Mouse (Mus musculus) heart, embryonic 14.5 days (tissue): ENCODE data around the gene Agtpbp1. TPM values are rescaled to one million over a fixed set of nuclear protein-coding genes. Genes with fewer than 3 reads are reported as not detected.

ENCODE experiments used
- ATAC-seq: fragments of 200-750 bp; cut with Nextera tagmentation; 2 replicates; pipeline ENCODE4 v1.8.0; 2017; ENCODE audit warnings: low read depth, moderate TSS enrichment; ENCODE audit not compliant: insufficient number of reproducible peaks, insufficient read depth, low FRiP score
- H3K27ac ChIP-seq, 2 experiments: fragments of 200-500 bp in 1 of 2; fragments of 300-500 bp in 1 of 2; sonication (generic) in 1 of 2; replicated peaks in 1 of 2; 2 replicates each; pipeline ENCODE4 v1.5.1; 2012 to 2014; ENCODE audit warnings: low read depth in 2 of 2, low read length in 2 of 2, control low read depth in 1 of 2, mild to moderate bottlenecking in 1 of 2, mixed read lengths in 1 of 2; ENCODE audit not compliant: control insufficient read depth in 1 of 2, insufficient read depth in 1 of 2
- H3K27me3 ChIP-seq: fragments of 300-500 bp; sonication (generic); 2 replicates; pipeline ENCODE4 v1.6.1; 2014; ENCODE audit warnings: mild to moderate bottlenecking, low read length, control low read depth; ENCODE audit not compliant: control insufficient read depth, insufficient read depth
- H3K36me3 ChIP-seq: fragments of 300-500 bp; sonication (generic); 2 replicates; pipeline ENCODE4 v1.6.1; 2014; ENCODE audit warnings: mild to moderate bottlenecking, control low read depth, low read length, mixed read lengths; ENCODE audit not compliant: control insufficient read depth, insufficient read depth
- H3K4me1 ChIP-seq, 2 experiments: fragments of 200-500 bp in 1 of 2; fragments of 300-500 bp in 1 of 2; sonication (generic) in 1 of 2; 2 replicates each; pipeline ENCODE4 v1.6.1; 2012 to 2014; ENCODE audit warnings: low read length in 2 of 2, control low read depth in 1 of 2, mixed read lengths in 1 of 2; ENCODE audit not compliant: control insufficient read depth in 2 of 2, insufficient read depth in 2 of 2
- H3K4me2 ChIP-seq: fragments of 300-500 bp; sonication (generic); 2 replicates; pipeline ENCODE4 v1.6.1; 2014; ENCODE audit warnings: mild to moderate bottlenecking, low read length
- H3K4me3 ChIP-seq, 2 experiments: fragments of 200-500 bp in 1 of 2; fragments of 300-500 bp in 1 of 2; sonication (generic) in 1 of 2; 2 replicates each; pipeline ENCODE4 v1.5.1; 2012 to 2014; ENCODE audit warnings: low read length in 2 of 2, mild to moderate bottlenecking in 2 of 2, control low read depth in 1 of 2, low read depth in 1 of 2, moderate library complexity in 1 of 2; ENCODE audit not compliant: control insufficient read depth in 1 of 2, insufficient read depth in 1 of 2
- H3K9ac ChIP-seq: fragments of 300-500 bp; sonication (generic); 2 replicates; pipeline ENCODE4 v1.6.1; 2014; ENCODE audit warnings: mild to moderate bottlenecking, low read length
- H3K9me3 ChIP-seq: fragments of 300-500 bp; sonication (generic); 2 replicates; pipeline ENCODE4 v1.6.1; 2016; ENCODE audit warnings: low read length, control low read depth; ENCODE audit not compliant: control insufficient read depth
- WGBS: fragments of 180-500 bp; shearing (Covaris S2); extraction: QIAGEN DNeasy Blood & Tissue Kit; methylation state at CpG from one replicate; pipeline ENCODE4 v1.1.7; 2014; 5-methylcytosine and 5-hydroxymethylcytosine counted together
- polyA plus RNA-seq: library from polyadenylated mRNA; unstranded; fragments of >200 nt; fragmentation: Nextera tagmentation; extraction: Ambion mirVana; gene quantifications from 2 replicates; pipeline ENCODE4 v1.2.1, GENCODE M21; 2014

Gene Agtpbp1
- polyA plus RNA-seq, 1 experiment from 2014 or later: 15.1 TPM

GRCm38 (mm10) chr13:59533331-59533730 lies 51.7 kb downstream of the Agtpbp1 start:
- Histone ChIP-seq H3K4me1 (no peaks in the 10 kb centered on the region), H3K9me3 (no peaks in the 10 kb centered on the region), H3K27ac (no peak overlapping the region), H3K4me2 (no peak overlapping the region), H3K36me3 (peaks cover 22% of the 10 kb centered on the region), H3K4me3 (no peak overlapping the region), H3K9ac (no peak overlapping the region), H3K27me3 (no peaks in the 10 kb centered on the region)
- WGBS: 72% methylated on average over 6 of the region's 6 CpGs
- no peak for ATAC-seq

GRCm38 (mm10) chr13:59531203-59531602 lies 53.8 kb downstream of the Agtpbp1 start:
- WGBS: 53% methylated on average over 2 of the region's 2 CpGs
- Histone ChIP-seq H3K9me3 (no peaks in the 10 kb centered on the region), H3K4me3 (no peak overlapping the region), H3K27me3 (no peaks in the 10 kb centered on the region), H3K36me3 (peaks cover 42% of the 10 kb centered on the region), H3K4me2 (no peak overlapping the region), H3K9ac (no peak overlapping the region), H3K27ac (no peak overlapping the region), H3K4me1 (no peaks in the 10 kb centered on the region)
- no peak for ATAC-seq

- no peak overlapping the region for H3K4me3 ChIP-seq
- H3K4me2 ChIP-seq: no peak overlapping the region
- H3K27ac ChIP-seq: no peak overlapping the region
- no peaks in the 10 kb centered on the region for H3K27me3 ChIP-seq
- H3K4me1 ChIP-seq: no peaks in the 10 kb centered on the region
- no peaks in the 10 kb centered on the region for H3K9me3 ChIP-seq
- H3K9ac ChIP-seq: no peak overlapping the region
- peaks cover 40% of the 10 kb centered on the region for H3K36me3 ChIP-seq
- no peak for ATAC-seq
- 90% methylated on average over 8 of the region's 8 CpGs for WGBS
Observed at GRCm38 (mm10) chr13:59530491-59530890, 54.5 kb downstream of the Agtpbp1 start.

- H3K36me3 ChIP-seq: peaks cover 22% of the 10 kb centered on the region; the same call in 1 of the 2 replicates
- no peak for ATAC-seq
- H3K4me3 ChIP-seq: no peak overlapping the region
- WGBS: 67% methylated on average over 11 of the region's 11 CpGs
- H3K27me3 ChIP-seq: no peaks in the 10 kb centered on the region
- H3K9ac ChIP-seq: no peak overlapping the region
- H3K9me3 ChIP-seq: no peaks in the 10 kb centered on the region
- H3K4me1 ChIP-seq: no peaks in the 10 kb centered on the region
- no peak overlapping the region for H3K4me2 ChIP-seq
- no peak overlapping the region for H3K27ac ChIP-seq
Observed at GRCm38 (mm10) chr13:59521271-59522064, 63.6 kb downstream of the Agtpbp1 start.

GRCm38 (mm10) chr13:59520834-59521233 lies 64.2 kb downstream of the Agtpbp1 start:
- WGBS: 91% methylated on average over 2 of the region's 2 CpGs
- Histone ChIP-seq H3K4me1 (no peaks in the 10 kb centered on the region), H3K36me3 (peaks cover 18% of the 10 kb centered on the region; the same call in 1 of the 2 replicates), H3K4me3 (no peak overlapping the region), H3K9me3 (no peaks in the 10 kb centered on the region), H3K4me2 (no peak overlapping the region), H3K27me3 (no peaks in the 10 kb centered on the region), H3K9ac (no peak overlapping the region), H3K27ac (no peak overlapping the region)
- no peak for ATAC-seq

- Histone ChIP-seq H3K4me3 (no peak overlapping the region), H3K9me3 (no peaks in the 10 kb centered on the region), H3K36me3 (peaks cover 14% of the 10 kb centered on the region; the same call in 1 of the 2 replicates), H3K9ac (no peak overlapping the region), H3K4me1 (no peaks in the 10 kb centered on the region), H3K4me2 (no peak overlapping the region), H3K27me3 (no peaks in the 10 kb centered on the region), H3K27ac (no peak overlapping the region)
- ATAC-seq: no peak
- 88% methylated on average over 6 of the region's 6 CpGs for WGBS
Observed at GRCm38 (mm10) chr13:59519479-59519878, 65.5 kb downstream of the Agtpbp1 start.

- H3K27me3 ChIP-seq: no peaks in the 10 kb centered on the region
- no peak overlapping the region for H3K4me2 ChIP-seq
- H3K4me1 ChIP-seq: no peaks in the 10 kb centered on the region
- no peak overlapping the region for H3K27ac ChIP-seq
- H3K9ac ChIP-seq: no peak overlapping the region
- 81% methylated on average over 4 of the region's 4 CpGs for WGBS
- no peak for ATAC-seq
- H3K9me3 ChIP-seq: no peaks in the 10 kb centered on the region
- peaks cover 15% of the 10 kb centered on the region; the same call in 1 of the 2 replicates for H3K36me3 ChIP-seq
- H3K4me3 ChIP-seq: no peak overlapping the region
Observed at GRCm38 (mm10) chr13:59518016-59518415, 67.0 kb downstream of the Agtpbp1 start.

- ATAC-seq: no peak; the same call in 1 of the 2 replicates
- Histone ChIP-seq H3K27me3 (no peaks in the 10 kb centered on the region), H3K36me3 (peaks cover 23% of the 10 kb centered on the region), H3K9ac (no peak overlapping the region), H3K4me2 (no peak overlapping the region), H3K9me3 (no peaks in the 10 kb centered on the region), H3K27ac (no peak overlapping the region), H3K4me1 (no peaks in the 10 kb centered on the region), H3K4me3 (no peak overlapping the region)
- 19% methylated on average over 7 of the region's 7 CpGs for WGBS
Observed at GRCm38 (mm10) chr13:59515074-59515473, 70.0 kb downstream of the Agtpbp1 start.
